Mouse (Mus musculus) midbrain, embryonic 12.5 days (tissue): ENCODE measurements at regions not wholly inside any gene's neighbourhood (a gene's known extent, or its start where the extent isn't known, plus 50 kb on each side); places are given as distances from the start of the nearest gene placed in this dataset.

Experiments
- ATAC-seq: fragments of 200-750 bp; cut with Nextera tagmentation; 2 replicates; pipeline ENCODE4 v1.8.0; 2017; ENCODE audit warnings: low read depth, moderate TSS enrichment, moderate library complexity; ENCODE audit not compliant: low FRiP score
- H3K27ac ChIP-seq: fragments of 300-500 bp; sonication (generic); replicated peaks from 2 replicates; pipeline ENCODE4 v1.5.1; 2016; ENCODE audit warnings: mild to moderate bottlenecking
- H3K27me3 ChIP-seq: fragments of 300-500 bp; sonication (generic); 2 replicates; pipeline ENCODE4 v1.6.1; 2016; ENCODE audit warnings: mild to moderate bottlenecking
- H3K36me3 ChIP-seq: fragments of 300-500 bp; sonication (generic); 2 replicates; pipeline ENCODE4 v1.6.1; 2016
- H3K4me1 ChIP-seq: fragments of 300-500 bp; sonication (generic); 2 replicates; pipeline ENCODE4 v1.6.1; 2016
- H3K4me2 ChIP-seq: fragments of 300-500 bp; sonication (generic); replicated peaks from 2 replicates; pipeline ENCODE4 v1.6.1; 2016; ENCODE audit warnings: mild to moderate bottlenecking, moderate library complexity
- H3K4me3 ChIP-seq: fragments of 300-500 bp; sonication (generic); 2 replicates; pipeline ENCODE4 v1.5.1; 2016; ENCODE audit warnings: mild to moderate bottlenecking
- H3K9ac ChIP-seq: fragments of 300-500 bp; sonication (generic); replicated peaks from 2 replicates; pipeline ENCODE4 v1.6.1; 2016; ENCODE audit warnings: mild to moderate bottlenecking, moderate library complexity
- H3K9me3 ChIP-seq: fragments of 300-500 bp; sonication (generic); 2 replicates; pipeline ENCODE4 v1.6.1; 2016; ENCODE audit warnings: mild to moderate bottlenecking
- WGBS: fragments of 180-500 bp; shearing (Covaris S2); methylation state at CpG from one replicate; pipeline ENCODE4 v1.1.7; 2016; 5-methylcytosine and 5-hydroxymethylcytosine counted together

DNA sequence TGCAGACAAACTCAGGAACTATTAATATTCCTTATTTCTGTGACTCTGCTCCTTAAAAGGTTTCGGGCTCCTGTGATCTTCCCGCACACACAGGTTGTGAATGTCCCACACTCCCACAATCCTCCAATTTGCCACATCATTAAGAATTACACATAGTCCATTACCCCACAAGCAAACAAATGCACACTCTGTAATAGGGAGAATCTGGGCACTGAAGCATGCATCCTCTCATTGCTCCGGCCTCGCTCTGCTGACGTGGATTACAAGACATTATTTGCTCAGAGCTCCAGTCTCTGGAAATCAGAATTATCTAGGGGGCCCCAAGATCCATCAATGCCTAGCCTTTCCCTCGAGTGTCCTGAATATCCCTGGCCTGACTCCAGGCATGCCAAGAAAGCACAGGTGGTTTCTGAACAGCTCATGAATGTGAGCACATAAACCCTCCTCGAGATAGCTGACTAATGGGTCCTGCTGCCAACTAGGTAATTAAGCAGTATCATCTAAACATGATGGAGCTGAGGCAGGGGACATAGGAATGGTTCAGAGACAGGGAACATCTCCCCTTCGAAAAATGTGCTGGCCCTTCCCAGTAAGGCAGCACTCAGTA lies 504.2 kb downstream of the Epha4 start:
- Histone ChIP-seq H3K9ac (no peak overlapping the region), H3K36me3 (no peaks in the 10 kb centered on the region), H3K9me3 (no peaks in the 10 kb centered on the region), H3K27ac (no peak overlapping the region), H3K4me1 (peaks cover 5% of the 10 kb centered on the region; the same call in 1 of the 2 replicates), H3K4me3 (no peak overlapping the region), H3K27me3 (no peaks in the 10 kb centered on the region), H3K4me2 (no peak overlapping the region)
- 57% methylated on average over 8 of the region's 8 CpGs for WGBS
- no peak for ATAC-seq

DNA sequence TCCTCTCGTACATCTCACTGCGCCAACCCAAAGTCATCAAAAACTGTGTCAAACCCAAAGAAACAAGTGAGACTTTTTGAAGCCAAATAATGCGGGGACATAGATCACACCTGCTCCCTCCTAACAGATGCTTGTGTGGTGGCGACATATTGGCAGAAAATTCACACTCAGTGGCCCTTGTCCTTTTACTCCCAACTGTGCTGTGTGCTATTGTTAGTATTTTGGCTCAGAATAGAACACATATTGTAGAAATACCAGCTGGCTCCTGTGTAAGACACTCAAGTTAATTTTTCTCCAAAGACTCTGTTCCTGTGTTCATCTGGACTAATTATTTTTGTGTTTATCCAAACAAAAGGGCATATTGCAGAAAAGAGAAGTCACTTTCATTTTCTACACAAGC lies 487.2 kb downstream of the Epha4 start:
- WGBS, result 93% methylated on average over 4 of the region's 4 CpGs
- Histone ChIP-seq H3K27ac (no peak overlapping the region), H3K36me3 (no peaks in the 10 kb centered on the region), H3K27me3 (no peaks in the 10 kb centered on the region), H3K9me3 (no peaks in the 10 kb centered on the region), H3K9ac (no peak overlapping the region), H3K4me2 (no peak overlapping the region), H3K4me1 (0 out of 2 replicates have a peak, but pooled peaks cover 3% of the 10 kb centered on the region), H3K4me3 (no peak overlapping the region)
- ATAC-seq, result no peak

DNA sequence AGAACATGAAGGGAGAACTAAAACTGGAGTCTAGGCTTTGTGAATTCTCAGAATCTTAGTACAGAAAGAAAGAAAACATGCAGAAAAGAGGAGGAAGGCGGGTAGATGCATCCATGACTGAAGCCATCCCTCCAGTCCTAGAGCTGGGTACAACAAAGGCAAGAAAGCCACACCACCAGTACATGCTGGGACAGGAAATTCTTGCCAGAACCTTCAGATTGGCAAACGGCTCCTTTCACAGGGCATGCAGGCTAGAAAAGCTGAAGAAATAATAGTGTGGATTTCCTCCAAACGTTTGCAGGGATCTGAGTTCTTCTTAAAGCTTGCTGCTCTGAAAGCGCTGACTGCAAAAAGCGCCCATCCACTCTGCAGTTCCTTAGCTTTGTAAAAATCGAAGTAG lies 486.7 kb downstream of the Epha4 start:
- Histone ChIP-seq H3K27me3 (no peaks in the 10 kb centered on the region), H3K36me3 (no peaks in the 10 kb centered on the region), H3K4me3 (no peak overlapping the region), H3K9me3 (no peaks in the 10 kb centered on the region), H3K27ac (no peak overlapping the region), H3K4me1 (0 out of 2 replicates have a peak, but pooled peaks cover 3% of the 10 kb centered on the region), H3K9ac (no peak overlapping the region), H3K4me2 (no peak overlapping the region)
- WGBS, result 84% methylated on average over 6 of the region's 6 CpGs
- ATAC-seq, result no peak

DNA sequence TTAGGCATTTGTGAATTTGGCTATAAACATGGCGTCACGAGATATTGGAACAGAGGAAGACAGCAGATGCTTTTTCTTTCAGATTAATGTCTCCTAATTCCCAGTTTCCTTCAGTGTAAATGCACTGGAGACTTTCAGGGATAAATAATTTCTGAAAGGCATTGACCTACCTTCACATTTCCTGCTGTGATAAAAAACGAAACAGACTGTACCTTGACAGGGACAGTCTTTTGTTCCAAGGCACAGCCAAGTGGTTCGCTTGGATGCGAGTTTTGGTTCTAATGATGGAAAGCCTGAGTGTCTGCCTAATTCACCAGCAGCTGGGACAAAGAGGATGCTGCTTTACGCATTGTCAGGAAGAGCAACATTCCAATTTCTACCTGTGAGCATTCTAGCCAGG lies 485.8 kb downstream of the Epha4 start:
- ATAC-seq, result no peak
- no peak overlapping the region for H3K4me2 ChIP-seq
- WGBS, result 91% methylated on average over 6 of the region's 6 CpGs

DNA sequence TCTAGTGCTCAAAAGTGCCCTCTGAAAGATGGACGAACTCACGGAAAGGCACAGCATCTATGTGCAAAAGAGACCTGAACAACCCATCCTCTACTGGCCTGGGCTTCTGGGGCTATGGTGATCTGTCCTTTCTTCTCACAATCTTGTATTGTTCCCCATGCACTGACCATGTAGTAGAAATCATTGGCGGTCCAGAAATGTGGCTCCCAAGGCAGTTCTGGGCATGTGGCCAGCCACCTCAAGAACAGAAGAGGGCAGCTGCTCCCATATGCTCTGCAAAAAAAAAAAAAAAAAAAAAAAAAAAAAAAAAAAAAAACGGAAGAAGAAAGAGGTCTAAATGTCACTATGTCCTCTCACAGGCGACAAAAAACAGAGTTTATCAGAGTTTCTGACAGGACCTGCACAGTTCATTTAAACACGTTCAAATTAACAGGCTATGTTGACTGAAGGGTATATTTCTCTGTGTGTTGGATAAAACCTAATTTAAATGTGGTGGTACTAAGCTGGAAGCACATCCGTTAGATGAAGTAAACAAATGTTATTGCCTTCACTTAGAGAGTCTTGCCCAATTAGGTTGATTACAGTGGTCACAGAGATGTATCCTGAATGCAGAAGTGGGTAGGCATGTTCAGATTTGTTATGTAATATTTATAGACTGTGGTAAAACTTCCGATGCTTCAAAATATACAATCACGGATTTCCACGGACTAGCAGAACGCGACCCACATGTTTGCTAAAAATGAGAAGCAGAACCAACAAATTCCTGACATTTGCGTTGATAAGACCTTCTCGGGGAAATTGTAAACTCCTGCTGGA lies 470.9 kb downstream of the Epha4 start:
- no peak for ATAC-seq
- H3K9me3 ChIP-seq, result no peaks in the 10 kb centered on the region
- H3K4me2 ChIP-seq, result no peak overlapping the region
- no peaks in the 10 kb centered on the region for H3K27me3 ChIP-seq
- H3K9ac ChIP-seq, result no peak overlapping the region
- WGBS, result 87% methylated on average over 14 of the region's 14 CpGs
- H3K4me3 ChIP-seq, result no peak overlapping the region
- H3K36me3 ChIP-seq, result no peaks in the 10 kb centered on the region
- H3K27ac ChIP-seq, result no peak overlapping the region
- H3K4me1 ChIP-seq, result no peaks in the 10 kb centered on the region

More for the DNA sequence above, 485.8 kb downstream of the Epha4 start:
- H3K27ac ChIP-seq, result no peak overlapping the region
- no peaks in the 10 kb centered on the region for H3K36me3 ChIP-seq
- no peaks in the 10 kb centered on the region for H3K9me3 ChIP-seq
- H3K27me3 ChIP-seq, result no peaks in the 10 kb centered on the region
- no peak overlapping the region for H3K9ac ChIP-seq
- 0 out of 2 replicates have a peak, but pooled peaks cover 3% of the 10 kb centered on the region for H3K4me1 ChIP-seq
- H3K4me3 ChIP-seq, result no peak overlapping the region

DNA sequence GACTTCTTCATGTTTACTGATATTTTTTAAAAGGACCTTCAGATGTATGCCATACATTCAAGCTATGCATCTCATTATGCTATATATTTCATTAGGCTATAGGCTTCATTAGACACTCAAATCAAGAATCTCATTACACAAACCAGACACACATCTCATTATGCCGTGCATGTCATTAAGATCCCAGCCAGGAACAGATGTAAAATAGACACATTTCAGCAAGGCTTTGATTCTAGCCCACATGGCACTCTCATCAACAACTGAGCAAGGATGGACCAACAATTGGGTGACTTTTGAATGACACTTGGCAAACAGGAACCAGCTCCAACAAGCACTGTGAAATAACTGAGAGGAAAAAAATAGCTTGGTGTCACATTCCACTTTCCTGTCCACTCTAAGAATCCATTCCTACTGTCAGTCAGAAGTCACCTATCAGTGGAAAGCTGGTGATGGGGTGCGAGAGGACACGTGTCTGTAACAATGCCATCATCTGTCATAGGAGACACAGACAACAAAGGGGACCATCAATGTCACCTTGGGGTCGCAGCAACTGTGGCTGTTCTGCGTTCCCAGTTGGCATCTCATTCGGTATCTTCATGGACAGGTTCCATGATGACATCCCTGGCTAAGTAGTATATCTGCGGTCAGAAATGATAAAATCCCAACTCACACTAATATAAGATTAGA lies 466.0 kb downstream of the Epha4 start:
- Histone ChIP-seq H3K27ac (no peak overlapping the region), H3K27me3 (no peaks in the 10 kb centered on the region), H3K9ac (no peak overlapping the region), H3K9me3 (no peaks in the 10 kb centered on the region), H3K36me3 (no peaks in the 10 kb centered on the region), H3K4me1 (no peaks in the 10 kb centered on the region), H3K4me2 (no peak overlapping the region), H3K4me3 (no peak overlapping the region)
- ATAC-seq, result no peak
- WGBS, result 89% methylated on average over 7 of the region's 7 CpGs

DNA sequence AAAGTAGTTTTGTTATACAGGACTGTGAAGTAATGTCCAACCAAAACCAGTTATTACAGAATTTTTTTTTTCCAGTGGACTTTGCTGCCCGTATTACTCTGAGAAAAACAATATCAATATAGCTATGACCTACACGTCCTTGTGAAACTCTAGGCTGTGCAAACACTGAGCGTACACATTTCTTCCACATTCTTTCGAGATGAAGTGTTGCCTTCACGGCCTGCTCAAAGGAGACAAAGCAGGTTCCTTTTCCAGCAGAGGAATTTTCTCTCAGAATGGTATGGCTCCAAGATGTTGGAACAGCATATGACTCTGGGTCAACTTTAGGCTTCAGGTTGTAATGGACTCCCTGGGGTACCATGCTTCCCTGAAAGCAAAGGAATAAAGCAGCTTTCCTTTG lies 463.6 kb downstream of the Epha4 start:
- Histone ChIP-seq H3K9ac (no peak overlapping the region), H3K9me3 (no peaks in the 10 kb centered on the region), H3K36me3 (no peaks in the 10 kb centered on the region), H3K27me3 (no peaks in the 10 kb centered on the region), H3K4me3 (no peak overlapping the region), H3K27ac (no peak overlapping the region), H3K4me2 (no peak overlapping the region), H3K4me1 (no peaks in the 10 kb centered on the region)
- 69% methylated on average over 5 of the region's 5 CpGs for WGBS
- no peak for ATAC-seq

DNA sequence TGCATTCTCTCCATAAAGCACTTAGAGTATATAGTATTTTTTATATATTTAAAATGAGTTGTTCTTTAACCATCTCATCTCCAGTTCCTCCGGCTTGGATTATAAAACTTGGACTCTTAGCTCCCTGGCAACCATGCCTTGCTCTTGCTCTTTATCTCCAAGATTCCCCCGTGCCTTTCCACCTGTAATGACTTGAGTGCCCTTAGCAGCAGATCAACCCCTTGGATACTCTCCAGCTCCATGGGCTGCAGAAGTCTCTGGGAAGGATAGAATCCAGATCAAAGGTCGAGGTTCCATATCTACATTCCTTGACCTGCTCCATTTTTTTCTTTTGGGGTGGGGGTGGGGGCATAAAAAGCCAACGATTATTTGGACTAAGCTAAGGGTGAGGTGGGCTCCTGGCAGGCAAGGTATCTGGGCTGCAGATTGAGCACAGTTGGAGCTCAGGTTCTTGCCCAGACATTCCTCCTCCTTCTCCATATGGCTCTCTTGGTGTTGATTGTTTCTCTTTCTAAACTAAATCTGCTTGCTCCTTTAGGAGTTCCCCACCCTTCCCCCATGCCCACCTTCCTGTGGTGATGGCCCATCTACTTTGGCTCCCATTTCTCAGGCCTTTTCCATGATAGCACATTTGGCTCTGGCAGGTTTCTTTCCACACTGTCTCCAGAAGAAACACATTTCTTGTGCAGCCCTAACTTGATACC lies 460.9 kb downstream of the Epha4 start:
- no peak overlapping the region for H3K27ac ChIP-seq
- H3K36me3 ChIP-seq, result no peaks in the 10 kb centered on the region
- 81% methylated on average over 4 of the region's 4 CpGs for WGBS
- no peaks in the 10 kb centered on the region for H3K27me3 ChIP-seq
- H3K9me3 ChIP-seq, result no peaks in the 10 kb centered on the region
- ATAC-seq, result no peak
- H3K4me2 ChIP-seq, result no peak overlapping the region
- no peaks in the 10 kb centered on the region for H3K4me1 ChIP-seq
- H3K4me3 ChIP-seq, result no peak overlapping the region
- no peak overlapping the region for H3K9ac ChIP-seq

DNA sequence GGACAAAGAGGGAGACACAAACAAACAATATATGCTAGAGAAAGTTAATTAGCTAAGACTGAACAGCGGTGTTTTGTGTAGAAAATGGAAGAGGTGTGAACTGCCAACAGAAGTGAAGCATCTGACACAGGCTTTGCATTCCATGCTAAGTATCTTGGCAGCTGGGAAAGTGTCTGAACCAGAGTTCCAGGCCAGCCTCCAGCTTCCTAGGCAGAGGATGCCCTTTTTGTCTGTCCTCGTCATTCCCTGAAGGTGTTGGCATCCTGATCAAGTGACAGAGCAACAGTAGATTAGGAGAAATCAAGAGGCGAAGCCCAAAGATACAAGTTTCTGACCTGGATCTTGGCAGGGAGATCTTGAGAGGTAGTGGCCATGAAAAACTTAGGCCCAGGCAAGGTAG lies 452.4 kb downstream of the Epha4 start:
- no peak overlapping the region for H3K9ac ChIP-seq
- H3K27me3 ChIP-seq, result no peaks in the 10 kb centered on the region
- no peak overlapping the region for H3K4me2 ChIP-seq
- ATAC-seq, result no peak
- no peaks in the 10 kb centered on the region for H3K9me3 ChIP-seq
- no peaks in the 10 kb centered on the region for H3K4me1 ChIP-seq
- no peak overlapping the region for H3K4me3 ChIP-seq
- H3K36me3 ChIP-seq, result no peaks in the 10 kb centered on the region
- 94% methylated on average over 3 of the region's 3 CpGs for WGBS
- H3K27ac ChIP-seq, result no peak overlapping the region

DNA sequence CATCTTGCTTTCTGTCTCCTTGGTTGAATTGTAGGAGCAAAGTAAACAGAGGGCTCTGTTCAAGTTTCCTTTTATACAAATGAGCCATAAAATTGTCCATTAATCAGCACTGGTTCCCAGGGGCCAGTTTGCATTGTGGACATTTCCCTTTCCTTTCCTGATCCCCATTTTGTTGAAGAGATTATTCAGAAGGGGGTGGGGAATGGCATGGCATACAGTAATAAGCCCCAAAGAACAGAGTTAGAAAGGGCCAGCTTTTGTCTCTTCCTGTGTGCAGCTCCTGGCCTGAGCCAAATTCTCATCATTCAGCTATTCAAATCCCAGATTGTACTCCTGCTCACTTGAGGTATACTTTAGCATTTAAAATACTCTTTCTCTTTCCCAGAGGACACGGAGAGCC lies 441.8 kb downstream of the Epha4 start:
- WGBS, result 64% methylated on average over 1 of the region's 1 CpGs
- Histone ChIP-seq H3K9me3 (0 out of 2 replicates have a peak, but pooled peaks cover 2% of the 10 kb centered on the region), H3K4me3 (no peak overlapping the region), H3K27me3 (0 out of 2 replicates have a peak, but pooled peaks cover 3% of the 10 kb centered on the region), H3K9ac (no peak overlapping the region), H3K36me3 (no peaks in the 10 kb centered on the region), H3K27ac (no peak overlapping the region), H3K4me2 (no peak overlapping the region), H3K4me1 (peaks cover 6% of the 10 kb centered on the region; the same call in 1 of the 2 replicates)
- no peak for ATAC-seq

DNA sequence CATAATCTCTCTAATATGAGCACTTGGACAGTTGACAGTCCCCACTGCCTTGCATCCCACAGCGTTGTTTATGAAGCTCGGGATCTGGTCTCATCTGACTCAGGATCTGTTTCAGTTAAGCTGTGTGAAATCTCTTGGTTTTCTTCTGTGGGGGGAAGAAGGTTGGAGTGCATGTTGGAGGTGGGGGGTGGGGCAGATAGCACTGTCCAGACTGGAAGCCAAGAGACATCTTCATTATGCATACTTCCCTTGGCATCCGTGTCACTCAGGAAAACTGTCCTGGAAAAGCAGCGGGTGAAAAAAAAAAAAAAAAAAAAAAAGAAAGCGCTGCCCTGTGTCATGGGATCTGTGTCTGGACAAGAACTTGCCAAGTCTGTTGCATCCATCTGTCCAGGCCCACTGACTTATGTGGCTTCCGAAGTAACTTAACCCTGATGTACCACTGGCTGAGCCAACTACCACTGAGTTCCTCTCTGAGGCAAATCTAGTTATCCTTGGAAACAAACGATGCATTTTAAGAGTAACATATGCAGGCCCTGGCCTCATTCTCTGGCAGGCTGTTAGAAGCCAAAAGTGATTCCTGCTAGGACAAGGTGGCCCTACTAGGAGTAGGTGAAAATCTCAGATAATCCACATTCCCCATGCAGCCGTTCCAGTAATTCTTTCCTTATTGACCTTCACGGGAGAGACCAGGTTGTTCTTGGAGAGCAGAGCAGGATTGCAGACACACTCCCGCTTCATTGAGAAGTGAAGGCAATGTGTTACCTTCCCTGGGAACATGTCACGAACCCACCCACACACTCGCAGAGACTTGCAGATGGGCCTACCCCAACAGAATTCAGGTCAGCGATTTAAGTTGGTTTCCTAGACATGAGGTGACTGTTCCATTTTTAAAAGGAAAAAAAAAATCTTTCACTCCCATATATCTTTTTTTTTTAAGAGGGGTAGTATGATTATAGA lies 439.7 kb downstream of the Epha4 start:
- 87% methylated on average over 13 of the region's 13 CpGs for WGBS
- no peaks in the 10 kb centered on the region for H3K9me3 ChIP-seq
- H3K9ac ChIP-seq, result no peak overlapping the region
- 0 out of 2 replicates have a peak, but pooled peaks cover 3% of the 10 kb centered on the region for H3K27me3 ChIP-seq
- H3K36me3 ChIP-seq, result no peaks in the 10 kb centered on the region
- H3K4me2 ChIP-seq, result no peak overlapping the region
- H3K4me1 ChIP-seq, result peaks cover 6% of the 10 kb centered on the region; the same call in 1 of the 2 replicates
- H3K4me3 ChIP-seq, result no peak overlapping the region
- H3K27ac ChIP-seq, result no peak overlapping the region
- ATAC-seq, result no peak
